Mouse (Mus musculus) kidney, postnatal 0 days (tissue): ENCODE data around the gene Tm7sf3. TPM values are rescaled to one million over a fixed set of nuclear protein-coding genes. Genes with fewer than 3 reads are reported as not detected.

Source experiments
- ATAC-seq: fragments of 200-750 bp; cut with Nextera tagmentation; replicated peaks from 2 replicates; pipeline ENCODE4 v1.8.0; 2017; ENCODE audit warnings: low read depth, moderate number of reproducible peaks, moderate TSS enrichment, moderate library complexity; ENCODE audit not compliant: low FRiP score
- DNase-seq: peaks from one replicate; pipeline ENCODE4 v3.0.0-alpha.2; 2016; ENCODE audit warnings: low spot score
- H3K27ac ChIP-seq: fragments of 300-500 bp; sonication (generic); 2 replicates; pipeline ENCODE4 v1.5.1; 2014; ENCODE audit warnings: mild to moderate bottlenecking
- H3K27me3 ChIP-seq: fragments of 300-500 bp; sonication (generic); 2 replicates; pipeline ENCODE4 v1.6.1; 2014; ENCODE audit warnings: low read length, mixed read lengths; ENCODE audit not compliant: insufficient read depth
- H3K36me3 ChIP-seq: fragments of 300-500 bp; sonication (generic); 2 replicates; pipeline ENCODE4 v1.6.1; 2014; ENCODE audit warnings: low read length, mixed read lengths; ENCODE audit not compliant: insufficient read depth
- H3K4me1 ChIP-seq: fragments of 300-500 bp; sonication (generic); replicated peaks from 2 replicates; pipeline ENCODE4 v1.6.1; 2014; ENCODE audit warnings: antibody characterized with exemption, low read length, mixed read lengths; ENCODE audit not compliant: insufficient read depth
- H3K4me2 ChIP-seq: fragments of 300-500 bp; sonication (generic); 2 replicates; pipeline ENCODE4 v1.6.1; 2014; ENCODE audit warnings: mild to moderate bottlenecking, low read length, moderate library complexity, mixed read lengths
- H3K4me3 ChIP-seq: fragments of 300-500 bp; sonication (generic); replicated peaks from 2 replicates; pipeline ENCODE4 v1.5.1; 2014; ENCODE audit warnings: low read depth, low read length
- H3K9ac ChIP-seq: fragments of 300-500 bp; sonication (generic); 2 replicates; pipeline ENCODE4 v1.6.1; 2014; ENCODE audit warnings: low read depth, low read length
- H3K9me3 ChIP-seq: fragments of 300-500 bp; sonication (generic); replicated peaks from 2 replicates; pipeline ENCODE4 v1.6.1; 2016; ENCODE audit warnings: low read length, inconsistent platforms, mixed read lengths
- CTCF ChIP-seq: IDR thresholded peaks from 2 replicates; pipeline ENCODE4 v1.5.1; 2016; ENCODE audit warnings: antibody characterized with exemption, low read depth, mild to moderate bottlenecking, moderate library complexity
- WGBS: fragments of 180-500 bp; shearing (Covaris S2); extraction: QIAGEN DNeasy Blood & Tissue Kit; methylation state at CpG from one replicate; pipeline ENCODE4 v1.1.7; 2014; 5-methylcytosine and 5-hydroxymethylcytosine counted together
- polyA plus RNA-seq: library from polyadenylated mRNA; unstranded; fragments of >200 nt; fragmentation: Nextera tagmentation; extraction: Ambion mirVana; gene quantifications from 2 replicates; pipeline ENCODE4 v1.2.1, GENCODE M21; 2015

Gene Tm7sf3
- polyA plus RNA-seq, 1 experiment from 2014 or later: 37.8 TPM

- Histone ChIP-seq H3K36me3 (no peaks in the 10 kb centered on the region), H3K4me1 (no peaks in the 10 kb centered on the region), H3K9ac (no peak overlapping the region), H3K27me3 (no peaks in the 10 kb centered on the region), H3K4me3 (no peak overlapping the region), H3K4me2 (no peak overlapping the region), H3K9me3 (no peaks in the 10 kb centered on the region), H3K27ac (no peak overlapping the region)
- WGBS: 87% methylated on average over 15 of the region's 15 CpGs
- DNase-seq: no peak
- no peak for ATAC-seq
- TF ChIP-seq CTCF: no peak
Measured at GRCm38 (mm10) chr6:146670956-146671855, 28.6 kb upstream of the Tm7sf3 start.

DNA sequence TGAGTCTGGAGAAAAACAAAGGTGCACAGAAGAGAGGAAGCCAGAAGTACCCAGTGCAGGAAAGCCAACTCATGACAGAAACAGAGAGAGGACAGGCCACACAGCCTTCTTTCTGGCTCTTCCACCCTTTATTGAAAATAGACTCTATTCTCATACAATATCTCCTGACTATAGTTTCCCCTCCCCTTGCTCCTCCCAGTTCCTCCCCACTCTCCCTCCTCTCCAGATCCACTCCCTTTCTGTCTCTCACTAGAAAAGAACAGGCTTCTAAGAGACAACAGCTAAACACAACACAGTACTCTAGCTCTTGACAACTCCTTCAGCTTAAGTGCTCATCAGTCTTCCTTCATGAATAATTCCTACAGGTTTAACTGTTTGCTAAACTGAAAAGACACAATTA, 26.0 kb upstream of the Tm7sf3 start:
- no peak overlapping the region for H3K4me3 ChIP-seq
- TF ChIP-seq CTCF: no peak
- H3K27ac ChIP-seq: no peak overlapping the region
- H3K36me3 ChIP-seq: no peaks in the 10 kb centered on the region
- no peaks in the 10 kb centered on the region for H3K4me1 ChIP-seq
- no peak for ATAC-seq
- no peak overlapping the region for H3K4me2 ChIP-seq
- no peaks in the 10 kb centered on the region for H3K27me3 ChIP-seq
- no peak for DNase-seq
- no peaks in the 10 kb centered on the region for H3K9me3 ChIP-seq
- H3K9ac ChIP-seq: no peak overlapping the region

- Histone ChIP-seq H3K27ac (no peak overlapping the region), H3K4me3 (no peak overlapping the region), H3K9ac (no peak overlapping the region), H3K4me1 (no peaks in the 10 kb centered on the region), H3K4me2 (no peak overlapping the region), H3K27me3 (no peaks in the 10 kb centered on the region), H3K36me3 (no peaks in the 10 kb centered on the region), H3K9me3 (no peaks in the 10 kb centered on the region)
- ATAC-seq (no peak), DNase-seq (no peak)
- WGBS: 82% methylated on average over 6 of the region's 6 CpGs
- no peak for TF ChIP-seq CTCF
Measured at GRCm38 (mm10) chr6:146666811-146667210, 24.2 kb upstream of the Tm7sf3 start.

DNA sequence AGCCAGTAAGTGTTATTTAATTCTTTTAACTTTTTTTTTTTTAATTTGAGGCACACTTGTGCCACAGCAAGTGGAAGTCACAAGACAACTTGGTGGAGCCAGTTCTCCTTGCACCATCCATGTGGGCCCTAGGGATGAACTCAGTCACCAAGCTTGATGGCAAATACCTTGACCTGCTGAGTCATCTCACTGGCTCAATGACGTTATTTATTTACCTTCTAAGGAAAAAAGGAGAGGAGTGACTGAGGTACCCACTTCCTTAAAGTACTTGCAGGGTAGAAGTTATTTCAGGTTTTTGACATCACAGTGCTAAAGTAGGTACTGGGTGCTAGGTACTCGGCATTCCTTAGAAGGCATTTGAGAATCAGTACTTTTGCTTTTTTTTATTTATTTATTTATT, 22.8 kb upstream of the Tm7sf3 start:
- Histone ChIP-seq H3K36me3 (no peaks in the 10 kb centered on the region), H3K27ac (no peak overlapping the region), H3K4me2 (no peak overlapping the region), H3K4me1 (no peaks in the 10 kb centered on the region), H3K9me3 (no peaks in the 10 kb centered on the region), H3K4me3 (no peak overlapping the region), H3K9ac (no peak overlapping the region), H3K27me3 (no peaks in the 10 kb centered on the region)
- ATAC-seq (no peak), DNase-seq (no peak)
- no peak for TF ChIP-seq CTCF
- WGBS: 84% methylated on average over 2 of the region's 2 CpGs

DNA sequence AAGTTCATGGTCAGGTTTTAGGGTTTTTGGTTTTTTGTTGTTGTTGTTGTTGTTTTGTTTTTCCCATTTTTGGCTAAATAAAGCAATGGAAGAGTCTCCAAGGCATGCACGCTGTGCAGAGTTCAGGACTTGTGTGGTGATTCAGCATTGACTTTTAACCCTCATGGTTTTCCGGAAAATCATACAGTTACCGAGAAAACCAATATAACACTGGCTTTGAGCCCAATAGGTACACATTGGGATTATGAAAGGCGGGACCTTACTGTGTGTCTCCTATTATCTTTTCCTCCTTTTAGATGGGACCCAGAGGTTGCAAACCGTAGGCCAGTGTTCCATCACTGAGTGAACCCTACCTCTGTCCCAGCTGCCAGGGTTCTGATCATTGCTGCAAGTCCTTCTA, 22.3 kb upstream of the Tm7sf3 start:
- 93% methylated on average over 5 of the region's 5 CpGs for WGBS

DNA sequence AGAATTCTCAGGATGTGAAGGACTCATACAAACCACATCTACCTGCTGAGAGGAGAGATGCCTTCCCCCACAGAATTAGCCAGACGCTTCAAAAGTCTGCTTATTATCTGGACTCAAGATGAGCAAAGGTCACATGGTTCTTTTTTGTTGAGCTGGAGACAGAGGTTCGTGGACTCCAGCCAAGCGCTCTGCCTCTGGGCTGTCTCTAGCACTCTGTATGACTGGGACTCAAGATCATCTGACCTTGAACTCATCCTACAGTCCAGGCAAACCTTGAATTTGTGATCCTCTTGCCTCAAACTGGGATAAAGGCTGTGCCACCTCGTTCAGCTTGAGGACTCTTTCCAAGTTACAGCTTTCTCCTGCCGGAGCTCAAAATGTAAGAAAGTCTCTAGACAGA, 21.5 kb upstream of the Tm7sf3 start:
- DNase-seq: no peak

More for the DNA sequence above, 22.3 kb upstream of the Tm7sf3 start:
- no peak for TF ChIP-seq CTCF
- no peaks in the 10 kb centered on the region for H3K36me3 ChIP-seq
- no peaks in the 10 kb centered on the region for H3K9me3 ChIP-seq
- no peak overlapping the region for H3K9ac ChIP-seq
- no peak for DNase-seq
- no peak overlapping the region for H3K27ac ChIP-seq
- H3K27me3 ChIP-seq: no peaks in the 10 kb centered on the region
- H3K4me3 ChIP-seq: no peak overlapping the region
- no peak for ATAC-seq
- H3K4me1 ChIP-seq: no peaks in the 10 kb centered on the region
- H3K4me2 ChIP-seq: no peak overlapping the region

More for the DNA sequence above, 21.5 kb upstream of the Tm7sf3 start:
- WGBS: 68% methylated on average over 5 of the region's 5 CpGs
- no peak overlapping the region for H3K27ac ChIP-seq
- no peak for TF ChIP-seq CTCF
- no peak for ATAC-seq
- no peak overlapping the region for H3K4me3 ChIP-seq
- H3K9me3 ChIP-seq: no peaks in the 10 kb centered on the region
- H3K4me2 ChIP-seq: no peak overlapping the region
- H3K4me1 ChIP-seq: no peaks in the 10 kb centered on the region
- H3K36me3 ChIP-seq: no peaks in the 10 kb centered on the region
- no peaks in the 10 kb centered on the region for H3K27me3 ChIP-seq
- H3K9ac ChIP-seq: no peak overlapping the region
